Mouse (Mus musculus) CH12.LX (cell line): ENCODE measurements around the gene Catsperg2. TPM values are rescaled to one million over a fixed set of nuclear protein-coding genes. Genes with fewer than 3 reads are reported as not detected.
"Not testable (repeated sequence)": the region's sequence is repeated elsewhere in the genome, so short reads cannot be mapped to it uniquely, and the experiment has no call there.

Experiments
- DNase-seq: peaks from one replicate; pipeline ENCODE4 v3.0.0-alpha.2; 2013; ENCODE audit errors: extremely low read depth
- H3K27ac ChIP-seq: 2 replicates; pipeline ENCODE4 v1.5.1; 2012; ENCODE audit warnings: low read depth, mild to moderate bottlenecking, control low read depth, moderate library complexity; ENCODE audit not compliant: insufficient read depth
- H3K27me3 ChIP-seq: replicated peaks from 2 replicates; pipeline ENCODE3; 2012; ENCODE audit warnings: inconsistent platforms
- H3K36me3 ChIP-seq, 2 experiments: replicated peaks in 1 of 2; 2 replicates each; pipeline versions ENCODE3 to v1.6.1; 2012; ENCODE audit warnings: inconsistent platforms in 1 of 2, low read length in 1 of 2, mild to moderate bottlenecking in 1 of 2, mixed read lengths in 1 of 2, moderate library complexity in 1 of 2; ENCODE audit not compliant: control insufficient read depth in 1 of 2, insufficient read depth in 1 of 2
- H3K4me1 ChIP-seq, 2 experiments: 2 replicates each; pipeline ENCODE4 v1.6.1; 2012; ENCODE audit warnings: inconsistent platforms in 1 of 2, moderate library complexity in 1 of 2; ENCODE audit not compliant: insufficient read depth in 2 of 2, control insufficient read depth in 1 of 2
- H3K4me2 ChIP-seq: 2 replicates; pipeline ENCODE4 v1.6.1; 2012; ENCODE audit warnings: low read depth, mild to moderate bottlenecking, control low read depth; ENCODE audit not compliant: poor library complexity, insufficient read depth, severe bottlenecking
- H3K4me3 ChIP-seq, 3 experiments: fragments of 150-350 bp in 1 of 3; sonication (generic) in 1 of 3; replicated peaks in 1 of 3; 2 replicates each; pipeline versions ENCODE3 to v1.5.1; 2011 to 2012; ENCODE audit warnings: low read depth in 2 of 3, low read length in 2 of 3, mild to moderate bottlenecking in 2 of 3, moderate library complexity in 2 of 3, control low read depth in 1 of 3, improper control_type of control experiment in 1 of 3, inconsistent platforms in 1 of 3, mixed read lengths in 1 of 3; ENCODE audit not compliant: poor library complexity in 1 of 3
- H3K79me2 ChIP-seq: replicated peaks from 2 replicates; pipeline ENCODE4 v1.6.1; 2012; ENCODE audit warnings: mild to moderate bottlenecking, moderate library complexity; ENCODE audit not compliant: control insufficient read depth, poor library complexity, insufficient read depth, severe bottlenecking; ENCODE audit errors: extremely low read depth
- H3K9ac ChIP-seq: 2 replicates; pipeline ENCODE4 v1.6.1; 2012; ENCODE audit warnings: low read depth, mild to moderate bottlenecking, control low read depth, moderate library complexity; ENCODE audit not compliant: insufficient read depth
- H3K9me3 ChIP-seq: replicated peaks from 2 replicates; pipeline ENCODE3; 2012; ENCODE audit warnings: low read length, inconsistent platforms, mixed read lengths
- CHD2 ChIP-seq: IDR thresholded peaks from 2 replicates; pipeline ENCODE4 v1.6.1; 2011; ENCODE audit warnings: low read length, improper control_type of control experiment
- CTCF ChIP-seq, 2 experiments: IDR thresholded peaks in 1 of 2; conservative IDR thresholded peaks in 1 of 2; 2 replicates each; pipeline ENCODE4 v1.5.1; 2011 to 2012; ENCODE audit warnings: low read depth in 2 of 2, low read length in 2 of 2, improper control_type of control experiment in 1 of 2, inconsistent platforms in 1 of 2, mild to moderate bottlenecking in 1 of 2, moderate library complexity in 1 of 2
- EP300 ChIP-seq: IDR thresholded peaks from 2 replicates; pipeline ENCODE4 v1.6.1; 2011; ENCODE audit warnings: low read length, improper control_type of control experiment
- GABPA ChIP-seq: IDR thresholded peaks from 2 replicates; pipeline ENCODE4 v1.6.1; 2012; ENCODE audit warnings: low read depth, low read length, improper control_type of control experiment, inconsistent platforms; ENCODE audit not compliant: insufficient replicate concordance
- HCFC1 ChIP-seq: IDR thresholded peaks from 2 replicates; pipeline ENCODE4 v1.6.1; 2012; ENCODE audit warnings: low read depth, mild to moderate bottlenecking, inconsistent platforms, low read length, improper control_type of control experiment
- MEF2A ChIP-seq: IDR thresholded peaks from 2 replicates; pipeline ENCODE4 v1.6.1; 2014; ENCODE audit warnings: low read depth, mild to moderate bottlenecking, inconsistent platforms, low read length, improper control_type of control experiment, borderline replicate concordance
- RAD21 ChIP-seq: IDR thresholded peaks from 2 replicates; pipeline ENCODE4 v1.6.1; 2011; ENCODE audit warnings: low read depth, mild to moderate bottlenecking, low read length, improper control_type of control experiment, moderate library complexity
- ZC3H11A ChIP-seq: IDR thresholded peaks from 2 replicates; pipeline ENCODE4 v1.6.1; 2012; ENCODE audit warnings: low read depth, mild to moderate bottlenecking, inconsistent platforms, low read length, improper control_type of control experiment
- ZNF384 ChIP-seq: IDR thresholded peaks from 2 replicates; pipeline ENCODE4 v1.6.1; 2012; ENCODE audit warnings: low read depth, low read length, improper control_type of control experiment, inconsistent platforms
- dilution Hi-C: fragments of 300-500 bp; cut with MboI; formaldehyde crosslinking; loops from 2 replicates; pipeline ENCODE4 v1.14.3; 2020; ENCODE audit warnings: low sequenced_read_pairs; ENCODE audit not compliant: extremely low pct_unique_long_range_greater_than_20kb, extremely low pct_ligation_motif_present
- in situ Hi-C: fragments of 300-500 bp; cut with MboI; formaldehyde crosslinking; loops from 3 replicates; pipeline ENCODE4 v1.14.3; 2019; ENCODE audit warnings: low sequenced_read_pairs, low pct_ligation_motif_present, low pct_unique_long_range_greater_than_20kb, mixed read lengths
- polyA plus RNA-seq: library from polyadenylated mRNA; unstranded; fragments of >175 nt; gene quantifications from 2 replicates; pipeline ENCODE4 v1.2.1, GENCODE M21; 2012; ENCODE audit warnings: low read depth; ENCODE audit not compliant: insufficient read length
- total RNA-seq, 2 experiments: library from RNA; depleted of rRNA; stranded (reverse); fragments of 300-350 nt in 1 of 2; fragments of >200 nt in 1 of 2; gene quantifications; 2 replicates each; pipeline ENCODE4 v1.2.3; 2012 to 2014

Gene Catsperg2
- total and polyA plus RNA-seq, 3 experiments, result 0.04 TPM; not detected in 2

DNA sequence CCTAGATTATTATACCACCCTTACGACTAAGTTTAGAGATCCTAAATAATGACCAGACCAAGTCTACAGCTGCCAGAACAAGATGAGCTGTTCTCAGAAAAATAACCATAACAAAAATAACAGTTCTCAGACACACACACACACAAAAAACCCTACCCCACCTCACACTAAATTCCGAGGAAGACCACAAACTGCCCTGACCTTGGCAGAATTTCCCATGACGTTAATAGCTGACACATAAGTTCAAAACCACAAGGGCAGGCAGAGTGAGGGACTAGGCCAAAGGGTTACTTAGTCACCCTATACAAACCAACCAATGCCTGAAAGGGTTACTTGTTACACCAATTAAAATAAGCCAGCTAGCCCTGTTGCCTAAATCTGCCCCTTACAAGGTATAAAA is 31.6 kb downstream of the Catsperg2 start:
- in situ Hi-C loops, H3K27me3 ChIP-seq, H3K4me3 ChIP-seq, H3K36me3 ChIP-seq, H3K27ac ChIP-seq, H3K9me3 ChIP-seq, H3K9ac ChIP-seq, H3K79me2 ChIP-seq, H3K4me1 ChIP-seq, dilution Hi-C loops: not testable (repeated sequence)
- peak; percentile 42; the same call in 1 of the 2 replicates for TF ChIP-seq MEF2A
- TF ChIP-seq EP300, result 0 out of 2 replicates have a peak, but pooled peaks have one; percentile 18
- peak; percentile 45 for DNase-seq
- peak overlapping the region; percentile 76; the same call in 1 of the 2 replicates for H3K4me2 ChIP-seq

DNA sequence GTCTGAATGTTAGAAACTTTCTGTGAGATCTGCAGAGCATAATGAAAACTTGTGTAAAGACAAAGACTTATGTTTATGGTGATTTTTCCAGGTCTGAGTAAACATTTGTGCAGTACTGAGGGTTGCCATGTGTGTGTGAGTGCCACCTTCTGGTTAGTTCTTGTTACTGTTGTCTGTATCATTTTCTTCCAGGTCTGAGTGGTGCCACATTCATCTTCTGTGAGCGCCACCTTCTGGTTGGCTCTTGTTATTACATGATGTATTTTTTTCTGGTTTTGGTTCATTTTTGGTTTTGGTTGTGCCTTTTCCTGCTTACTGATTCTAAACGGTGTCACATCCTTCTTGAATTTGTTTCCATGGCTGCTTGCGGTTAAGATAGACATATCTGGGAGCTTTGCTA is 45.0 kb downstream of the Catsperg2 start:
- dilution Hi-C loops (no loop called here), in situ Hi-C loops (no loop called here)

More for the DNA sequence above, 45.0 kb downstream of the Catsperg2 start:
- H3K4me3 ChIP-seq, result no peak overlapping the region
- H3K79me2 ChIP-seq, result no peaks in the 10 kb centered on the region
- DNase-seq, result peak; percentile 42
- H3K9me3 ChIP-seq, result peaks cover 21% of the 10 kb centered on the region
- H3K27me3 ChIP-seq, result no peaks in the 10 kb centered on the region
- H3K4me2 ChIP-seq, result no peak overlapping the region
- H3K36me3 ChIP-seq, result no peaks in the 10 kb centered on the region
- H3K9ac ChIP-seq, result no peak overlapping the region
- no peak overlapping the region for H3K27ac ChIP-seq
- H3K4me1 ChIP-seq, result no peaks in the 10 kb centered on the region
- TF ChIP-seq ZC3H11A (no peak), CHD2 (no peak), HCFC1 (no peak), ZNF384 (peak; percentile 52), RAD21 (peak; percentile 25), CTCF (conservative IDR thresholded peaks at IDR 0.05 in 1 of 2, IDR thresholded peaks at IDR 0.05 in 1 of 2; ENCODE audit: low read depth in 2 of 2, low read length in 2 of 2) (peak; percentile 23 to 70; a peak in 3 of 4 replicates), GABPA (no peak)

Other genes starting within 250 kb of the Catsperg2 start
- gene Sipa1l3, start 208.4 kb downstream of the Catsperg2 start, total RNA-seq (2012; rRNA removed), result 5.2 and 5.9 TPM in 2 replicates
- 0.61 and 1.6 TPM in 2 replicates for gene Sipa1l3, start 208.4 kb downstream of the Catsperg2 start, total RNA-seq (2014; rRNA removed)
- 7.2 and 8.8 TPM in 2 replicates for gene Sipa1l3, start 208.4 kb downstream of the Catsperg2 start, polyA plus RNA-seq
- gene Zfp84, start 41.5 kb upstream of the Catsperg2 start, total RNA-seq (2012; rRNA removed), result 9.6 and 10.4 TPM in 2 replicates
- 8.5 and 9.2 TPM in 2 replicates for gene Zfp84, start 41.5 kb upstream of the Catsperg2 start, total RNA-seq (2014; rRNA removed)
- gene Zfp84, start 41.5 kb upstream of the Catsperg2 start, polyA plus RNA-seq, result 7.7 and 7.9 TPM in 2 replicates
- 0.50 and 0.76 TPM in 2 replicates for gene Zfp30, start 57.0 kb upstream of the Catsperg2 start, total RNA-seq (2012; rRNA removed)
- 0.54 TPM in 2 replicates for gene Zfp30, start 57.0 kb upstream of the Catsperg2 start, total RNA-seq (2014; rRNA removed)
- gene Zfp30, start 57.0 kb upstream of the Catsperg2 start, polyA plus RNA-seq, result 0.45 and 0.76 TPM in 2 replicates
- 7.6 and 7.8 TPM in 2 replicates for gene Zfp790, start 89.1 kb upstream of the Catsperg2 start, total RNA-seq (2012; rRNA removed)
- 4.1 and 5.8 TPM in 2 replicates for gene Zfp790, start 89.1 kb upstream of the Catsperg2 start, total RNA-seq (2014; rRNA removed)
- 4.4 and 4.6 TPM in 2 replicates for gene Zfp790, start 89.1 kb upstream of the Catsperg2 start, polyA plus RNA-seq
- 10.9 and 12.6 TPM in 2 replicates for gene Zfp940, start 126.6 kb upstream of the Catsperg2 start, total RNA-seq (2012; rRNA removed)
- gene Zfp940, start 126.6 kb upstream of the Catsperg2 start, total RNA-seq (2014; rRNA removed), result 16.5 and 19.7 TPM in 2 replicates
- 13.3 and 16.3 TPM in 2 replicates for gene Zfp940, start 126.6 kb upstream of the Catsperg2 start, polyA plus RNA-seq
- 2.9 and 3.3 TPM in 2 replicates for gene Zfp420, start 132.9 kb upstream of the Catsperg2 start, total RNA-seq (2012; rRNA removed)
- 4.6 and 4.8 TPM in 2 replicates for gene Zfp420, start 132.9 kb upstream of the Catsperg2 start, total RNA-seq (2014; rRNA removed)
- 2.5 and 2.9 TPM in 2 replicates for gene Zfp420, start 132.9 kb upstream of the Catsperg2 start, polyA plus RNA-seq
- 8.4 and 9.1 TPM in 2 replicates for gene Zfp27, start 179.5 kb upstream of the Catsperg2 start, total RNA-seq (2012; rRNA removed)
- gene Zfp27, start 179.5 kb upstream of the Catsperg2 start, total RNA-seq (2014; rRNA removed), result 9.0 and 9.1 TPM in 2 replicates
- gene Zfp27, start 179.5 kb upstream of the Catsperg2 start, polyA plus RNA-seq, result 8.6 and 9.7 TPM in 2 replicates
- 3.4 and 3.5 TPM in 2 replicates for gene Zfp383, start 181.2 kb upstream of the Catsperg2 start, total RNA-seq (2012; rRNA removed)
- gene Zfp383, start 181.2 kb upstream of the Catsperg2 start, total RNA-seq (2014; rRNA removed), result 3.4 and 3.9 TPM in 2 replicates
- 2.7 and 3.1 TPM in 2 replicates for gene Zfp383, start 181.2 kb upstream of the Catsperg2 start, polyA plus RNA-seq
- 4.3 and 4.7 TPM in 2 replicates for gene Zfp74, start 227.1 kb upstream of the Catsperg2 start, total RNA-seq (2012; rRNA removed)
- 3.8 and 4.1 TPM in 2 replicates for gene Zfp74, start 227.1 kb upstream of the Catsperg2 start, total RNA-seq (2014; rRNA removed)
- gene Zfp74, start 227.1 kb upstream of the Catsperg2 start, polyA plus RNA-seq, result 6.7 and 6.9 TPM in 2 replicates